In genomic region chr7:73398806-73399442, GRCm38 (mm10) we compare ENCODE assay signal across 8 mouse cellular contexts. TPM values are rescaled to one million over a fixed set of nuclear protein-coding genes. Genes with fewer than 3 reads are reported as not detected.
DNase-seq lines count a peak whose midpoint lies in the region; ATAC-seq lines count a peak whose summit lies in the region.

No protein-coding gene starts in this region.

- DNase-seq in kidney, adult 8-10 months: no peak
- no peak for DNase-seq in layer of hippocampus, postnatal 36 days
- no peak for DNase-seq in frontal cortex, postnatal 14 days (ENCODE audit: low spot score in 2 of 2)
- no peak for DNase-seq in right cerebral cortex, postnatal 36 days (ENCODE audit: low spot score in 2 of 2)

- H3K27me3 ChIP-seq in kidney, embryonic 14.5 days (ENCODE audit: control insufficient read depth, insufficient read depth, low read length): no peaks in the 10 kb centered on the region
- no peaks in the 10 kb centered on the region for H3K27me3 ChIP-seq in embryonic facial prominence, embryonic 15.5 days
- H3K27me3 ChIP-seq in intestine, embryonic 16.5 days (replicated peaks; ENCODE audit: control insufficient read depth, insufficient read depth, low read length): no peaks in the 10 kb centered on the region
- H3K27me3 ChIP-seq in neural tube, embryonic 12.5 days (replicated peaks): no peaks in the 10 kb centered on the region

- 7% methylated on average over 19 of the region's 19 CpGs for WGBS in kidney, embryonic 14.5 days
- 15% methylated on average over 19 of the region's 19 CpGs for WGBS in embryonic facial prominence, embryonic 15.5 days
- WGBS in intestine, embryonic 16.5 days: 17% methylated on average over 19 of the region's 19 CpGs
- 2% methylated on average over 19 of the region's 19 CpGs for WGBS in neural tube, embryonic 12.5 days

- H3K9ac ChIP-seq in kidney, embryonic 14.5 days (ENCODE audit: low read depth, low read length): peak overlapping the region; percentile 44; the same call in 1 of the 2 replicates
- H3K9ac ChIP-seq in embryonic facial prominence, embryonic 15.5 days: no peak overlapping the region
- H3K9ac ChIP-seq in intestine, embryonic 16.5 days (ENCODE audit: low read depth, low read length): peak overlapping the region; percentile 47; the same call in 1 of the 2 replicates
- H3K9ac ChIP-seq in neural tube, embryonic 12.5 days: peak overlapping the region; percentile 53

- no peak for ATAC-seq in kidney, embryonic 14.5 days (ENCODE audit: low FRiP score, low TSS enrichment)
- no peak for ATAC-seq in embryonic facial prominence, embryonic 15.5 days (ENCODE audit: insufficient number of reproducible peaks, low FRiP score, low TSS enrichment, low read depth)
- peak; percentile 26 for ATAC-seq in intestine, embryonic 16.5 days
- no peak for ATAC-seq in neural tube, embryonic 12.5 days (ENCODE audit: low FRiP score, low read depth)

- peak overlapping the region; percentile 67 for H3K4me2 ChIP-seq in kidney, embryonic 14.5 days (replicated peaks; ENCODE audit: low read depth, low read length)
- peak overlapping the region; percentile 47 for H3K4me2 ChIP-seq in embryonic facial prominence, embryonic 15.5 days (replicated peaks)
- peak overlapping the region; percentile 67 for H3K4me2 ChIP-seq in intestine, embryonic 16.5 days (ENCODE audit: low read depth, low read length)
- peak overlapping the region; percentile 78 for H3K4me2 ChIP-seq in neural tube, embryonic 12.5 days (replicated peaks)

- H3K36me3 ChIP-seq in kidney, embryonic 14.5 days (ENCODE audit: control insufficient read depth, insufficient read depth, low read length): no peaks in the 10 kb centered on the region
- H3K36me3 ChIP-seq in embryonic facial prominence, embryonic 15.5 days: no peaks in the 10 kb centered on the region
- no peaks in the 10 kb centered on the region for H3K36me3 ChIP-seq in intestine, embryonic 16.5 days (ENCODE audit: control insufficient read depth, insufficient read depth, low read length)
- H3K36me3 ChIP-seq in neural tube, embryonic 12.5 days: peaks cover 6% of the 10 kb centered on the region; the same call in 1 of the 2 replicates

- no peaks in the 10 kb centered on the region for H3K9me3 ChIP-seq in kidney, embryonic 14.5 days (ENCODE audit: control insufficient read depth, low read length)
- no peaks in the 10 kb centered on the region for H3K9me3 ChIP-seq in embryonic facial prominence, embryonic 15.5 days (replicated peaks)
- H3K9me3 ChIP-seq in intestine, embryonic 16.5 days (ENCODE audit: control insufficient read depth, low read length): no peaks in the 10 kb centered on the region
- no peaks in the 10 kb centered on the region for H3K9me3 ChIP-seq in neural tube, embryonic 12.5 days

- no peak overlapping the region for H3K27ac ChIP-seq in kidney, embryonic 14.5 days (ENCODE audit: low read depth, low read length)
- peak overlapping the region; percentile 60 for H3K27ac ChIP-seq in embryonic facial prominence, embryonic 15.5 days (replicated peaks)
- no peak overlapping the region for H3K27ac ChIP-seq in intestine, embryonic 16.5 days (ENCODE audit: low read length)
- H3K27ac ChIP-seq in neural tube, embryonic 12.5 days: peak overlapping the region; percentile 79

- H3K4me3 ChIP-seq in kidney, embryonic 14.5 days (ENCODE audit: low read length): peak overlapping the region; percentile 35
- peak overlapping the region; percentile 24 for H3K4me3 ChIP-seq in embryonic facial prominence, embryonic 15.5 days (replicated peaks)
- H3K4me3 ChIP-seq in intestine, embryonic 16.5 days (ENCODE audit: low read length): peak overlapping the region; percentile 39
- H3K4me3 ChIP-seq in neural tube, embryonic 12.5 days: peak overlapping the region; percentile 27

- H3K4me1 ChIP-seq in kidney, embryonic 14.5 days (ENCODE audit: control insufficient read depth, insufficient read depth, low read length): peaks cover 56% of the 10 kb centered on the region
- H3K4me1 ChIP-seq in embryonic facial prominence, embryonic 15.5 days: peaks cover 90% of the 10 kb centered on the region
- peaks cover 35% of the 10 kb centered on the region for H3K4me1 ChIP-seq in intestine, embryonic 16.5 days (ENCODE audit: control insufficient read depth, insufficient read depth, low read length)
- H3K4me1 ChIP-seq in neural tube, embryonic 12.5 days: peaks cover 91% of the 10 kb centered on the region

RNA-seq across cellular contexts. Expression of gene Rgma, which starts 23.6 kb away (rescaled TPM):
- 17.3 and 18.7 TPM in 2 replicates for polyA plus RNA-seq in kidney, embryonic 14.5 days (2014; fragmentation: Nextera tagmentation; extraction: Ambion mirVana)
- 23.0 and 24.1 TPM in 2 replicates for polyA plus RNA-seq in embryonic facial prominence, embryonic 15.5 days (2015; fragmentation: Nextera tagmentation; extraction: Ambion mirVana)
- 5.3 and 5.8 TPM in 2 replicates for polyA plus RNA-seq in intestine, embryonic 16.5 days (2015; fragmentation: Nextera tagmentation; extraction: Ambion mirVana)
- polyA plus RNA-seq in neural tube, embryonic 12.5 days (2016; fragmentation: Nextera tagmentation; extraction: Ambion mirVana): 48.8 and 49.0 TPM in 2 replicates
- total RNA-seq in layer of hippocampus, postnatal 36 days (2021): 10 to 100 TPM; 44.1 to 48.8 TPM

Comparison
In these comparisons a context has a peak if more than half of its experiments do, and no peak if none do; other contexts are left out.
1. H3K27ac ChIP-seq: peak in embryonic facial prominence, embryonic 15.5 days (single experiment) and neural tube, embryonic 12.5 days (single experiment); none in kidney, embryonic 14.5 days (single experiment) and intestine, embryonic 16.5 days (single experiment).
2. Peak in every context shown above with its lines, with median percentiles within 50 percentile points of each other: H3K4me2 ChIP-seq and H3K4me3 ChIP-seq.